Mouse (Mus musculus) megakaryocyte, embryonic 14.5 days (primary cell): ENCODE measurements around the gene Proser1.

Source experiments
- FLI1 ChIP-seq: IDR thresholded peaks from 2 replicates; pipeline ENCODE4 v1.6.1; 2012; ENCODE audit warnings: low read length, inconsistent platforms, mixed read lengths
- GATA1 ChIP-seq: IDR thresholded peaks from 3 replicates; pipeline ENCODE4 v1.6.1; 2012; ENCODE audit warnings: mixed read lengths, low read length, inconsistent platforms, borderline replicate concordance

- TF ChIP-seq GATA1 (no peak), FLI1 (no peak)
Measured at GRCm38 (mm10) chr3:53475889-53476288, 12.4 kb downstream of the Proser1 start.
